Mouse (Mus musculus): ENCODE results near the gene Htra1. TPM values are rescaled to one million over a fixed set of nuclear protein-coding genes. Genes with fewer than 3 reads are reported as not detected.

The Htra1 gene
- polyA plus RNA-seq, 1 experiment = 176 TPM

DNA sequence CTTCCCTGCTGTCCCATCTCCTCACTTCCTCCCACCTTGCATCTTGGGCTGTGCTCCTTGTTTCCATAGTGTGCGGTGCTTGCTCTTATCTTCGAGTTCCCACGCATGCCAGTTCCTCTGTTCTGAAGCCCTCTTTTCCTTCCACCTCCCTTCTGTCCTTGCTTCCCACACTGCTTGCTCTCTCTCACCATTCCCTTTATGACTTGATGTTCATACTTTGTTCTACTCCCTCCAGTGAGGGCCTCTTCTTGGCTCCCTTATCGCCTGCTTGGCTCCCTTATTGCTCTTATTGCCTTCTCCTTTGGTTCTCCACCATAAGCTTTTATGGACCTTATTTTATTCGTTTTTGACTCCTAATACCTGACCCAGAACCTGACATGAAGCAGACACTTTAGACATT is 73.3 kb downstream of the Htra1 start:
- H3K36me3 ChIP-seq (ENCODE audit: control insufficient read depth, insufficient read depth) = no peaks in the 10 kb centered on the region
- no peaks in the 10 kb centered on the region for H3K79me2 ChIP-seq (ENCODE audit: control insufficient read depth, insufficient read depth)
- no peaks in the 10 kb centered on the region for H3K27me3 ChIP-seq (ENCODE audit: control insufficient read depth, insufficient read depth, insufficient read length)
- H3K4me3 ChIP-seq = no peak overlapping the region
- H3ac ChIP-seq (ENCODE audit: control insufficient read depth, insufficient read length) = no peak overlapping the region
- TF ChIP-seq MAX (IDR thresholded peaks at IDR 0.05; ENCODE audit: low read depth) = no peak
- no peak for TF ChIP-seq CEBPB (IDR thresholded peaks at IDR 0.05; ENCODE audit: insufficient read depth, poor library complexity, severe bottlenecking)
- TF ChIP-seq E2F4 (IDR thresholded peaks at IDR 0.05; ENCODE audit: insufficient read depth) = no peak
- TF ChIP-seq MYOD1 (IDR thresholded peaks at IDR 0.05; ENCODE audit: control insufficient read depth in 1 of 3, insufficient read length in 2 of 3, low read depth in 2 of 3) = no peak
- no peak for TF ChIP-seq POLR2A (IDR thresholded peaks at IDR 0.05; ENCODE audit: insufficient read length, low read depth)
- TF ChIP-seq SRF (IDR thresholded peaks at IDR 0.05; ENCODE audit: control insufficient read depth, insufficient read length, low read depth) = no peak
- TF ChIP-seq TCF12 (IDR thresholded peaks at IDR 0.05; ENCODE audit: insufficient read depth, poor library complexity, severe bottlenecking) = no peak
- no peak for TF ChIP-seq TCF3 (IDR thresholded peaks at IDR 0.05; ENCODE audit: insufficient read length, low read depth)
- H3K4me2 ChIP-seq (ENCODE audit: low read depth) = no peak overlapping the region

DNA sequence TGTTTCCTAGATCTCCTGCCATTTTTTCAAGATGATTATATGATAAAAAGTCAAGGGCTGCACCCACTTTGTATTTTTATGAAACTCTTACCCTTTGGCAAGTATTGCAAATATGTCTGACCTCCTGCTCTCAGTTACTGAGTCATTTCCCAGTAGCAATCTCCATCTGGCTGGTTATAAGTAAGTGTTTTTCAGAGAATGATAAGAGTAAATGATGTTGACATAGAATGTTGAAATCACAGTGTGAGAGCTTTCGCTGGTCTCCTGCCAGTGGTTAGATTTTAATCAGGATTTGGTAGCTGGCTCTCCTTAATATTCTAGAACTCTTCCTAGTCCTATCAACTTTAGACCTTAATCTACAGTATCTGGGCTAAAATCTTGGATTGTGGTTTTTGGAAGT is 76.0 kb downstream of the Htra1 start:
- Histone ChIP-seq H3K36me3 (ENCODE audit: control insufficient read depth, insufficient read depth) (no peaks in the 10 kb centered on the region), H3K4me3 (no peak overlapping the region), H3ac (ENCODE audit: control insufficient read depth, insufficient read length) (no peak overlapping the region), H3K79me2 (ENCODE audit: control insufficient read depth, insufficient read depth) (no peaks in the 10 kb centered on the region), H3K4me2 (ENCODE audit: low read depth) (no peak overlapping the region), H3K27me3 (ENCODE audit: control insufficient read depth, insufficient read depth, insufficient read length) (no peaks in the 10 kb centered on the region)
- TF ChIP-seq MAX (IDR thresholded peaks at IDR 0.05; ENCODE audit: low read depth) = no peak

DNA sequence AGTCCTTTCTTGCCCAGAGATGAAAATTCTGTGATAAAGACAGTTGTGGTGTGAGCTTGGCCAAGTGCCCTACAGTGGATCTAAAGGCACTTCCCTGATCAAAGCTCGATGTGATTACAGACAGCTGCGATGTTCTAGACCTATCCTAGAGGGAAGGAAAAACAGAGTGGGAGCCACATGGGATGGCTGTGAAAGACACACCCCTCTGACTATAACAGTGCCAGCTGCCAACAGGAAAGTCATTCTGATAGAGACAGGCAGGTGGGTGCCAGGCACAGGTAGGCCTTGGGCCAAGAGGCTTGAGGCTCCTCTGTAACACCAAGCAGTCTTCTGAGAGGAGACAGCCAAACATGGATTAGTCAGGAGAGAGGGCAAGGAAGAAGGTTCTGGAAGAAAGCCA is 83.3 kb downstream of the Htra1 start:
- Histone ChIP-seq H3ac (ENCODE audit: control insufficient read depth, insufficient read length) (no peak overlapping the region), H3K27me3 (ENCODE audit: control insufficient read depth, insufficient read depth, insufficient read length) (no peaks in the 10 kb centered on the region), H3K79me2 (ENCODE audit: control insufficient read depth, insufficient read depth) (no peaks in the 10 kb centered on the region), H3K4me3 (no peak overlapping the region), H3K36me3 (ENCODE audit: control insufficient read depth, insufficient read depth) (no peaks in the 10 kb centered on the region), H3K4me2 (ENCODE audit: low read depth) (no peak overlapping the region)
- TF ChIP-seq POLR2AphosphoS2 (IDR thresholded peaks at IDR 0.05; ENCODE audit: insufficient read length, low read depth) (no peak), TCF12 (IDR thresholded peaks at IDR 0.05; ENCODE audit: insufficient read depth, poor library complexity, severe bottlenecking) (no peak), REST (IDR thresholded peaks at IDR 0.05; ENCODE audit: insufficient read depth, insufficient read length) (no peak), MAX (IDR thresholded peaks at IDR 0.05; ENCODE audit: low read depth) (no peak), MYOD1 (IDR thresholded peaks at IDR 0.05; ENCODE audit: control insufficient read depth in 1 of 3, insufficient read length in 2 of 3, low read depth in 2 of 3) (no peak), SRF (IDR thresholded peaks at IDR 0.05; ENCODE audit: control insufficient read depth, insufficient read length, low read depth) (no peak), CEBPB (IDR thresholded peaks at IDR 0.05; ENCODE audit: insufficient read depth, poor library complexity, severe bottlenecking) (no peak), MYOG (IDR thresholded peaks at IDR 0.05; ENCODE audit: control insufficient read depth in 1 of 3, insufficient read depth in 1 of 3, insufficient read length in 2 of 3, low read depth in 2 of 3) (no peak)

DNA sequence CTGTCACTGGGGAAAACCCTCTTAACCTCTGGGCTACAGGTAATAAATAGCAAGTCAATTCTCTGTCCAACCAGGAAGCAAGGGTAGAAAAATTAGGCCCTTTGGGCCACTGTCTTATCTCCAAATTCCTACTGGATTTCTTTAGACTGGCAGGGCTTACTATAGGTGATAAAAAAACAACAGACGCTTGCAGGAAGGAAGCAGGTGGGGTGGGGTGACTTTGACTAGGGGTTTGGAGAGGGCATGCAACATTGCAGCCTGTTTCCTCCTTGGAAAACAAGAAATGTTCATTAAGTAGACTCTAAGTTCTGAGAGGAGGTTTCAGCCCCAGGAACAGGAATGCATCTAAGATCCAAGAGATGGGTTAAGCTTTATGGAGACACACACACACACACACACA is 88.9 kb downstream of the Htra1 start:
- TF ChIP-seq SRF (IDR thresholded peaks at IDR 0.05; ENCODE audit: control insufficient read depth, insufficient read length, low read depth) (no peak), MAX (IDR thresholded peaks at IDR 0.05; ENCODE audit: low read depth) (no peak), POLR2A (IDR thresholded peaks at IDR 0.05; ENCODE audit: insufficient read length, low read depth) (no peak), REST (IDR thresholded peaks at IDR 0.05; ENCODE audit: insufficient read depth, insufficient read length) (no peak), TCF12 (IDR thresholded peaks at IDR 0.05; ENCODE audit: insufficient read depth, poor library complexity, severe bottlenecking) (no peak), POLR2AphosphoS2 (IDR thresholded peaks at IDR 0.05; ENCODE audit: insufficient read length, low read depth) (no peak), E2F4 (IDR thresholded peaks at IDR 0.05; ENCODE audit: insufficient read depth) (no peak), CEBPB (IDR thresholded peaks at IDR 0.05; ENCODE audit: insufficient read depth, poor library complexity, severe bottlenecking) (no peak), MYOG (IDR thresholded peaks at IDR 0.05; ENCODE audit: control insufficient read depth in 1 of 3, insufficient read depth in 1 of 3, insufficient read length in 2 of 3, low read depth in 2 of 3) (no peak), TCF3 (IDR thresholded peaks at IDR 0.05; ENCODE audit: insufficient read length, low read depth) (no peak), USF1 (IDR thresholded peaks at IDR 0.05; ENCODE audit: low read depth) (no peak), MYOD1 (IDR thresholded peaks at IDR 0.05; ENCODE audit: control insufficient read depth in 1 of 3, insufficient read length in 2 of 3, low read depth in 2 of 3) (no peak)
- Histone ChIP-seq H3ac (ENCODE audit: control insufficient read depth, insufficient read length) (no peak overlapping the region), H3K36me3 (ENCODE audit: control insufficient read depth, insufficient read depth) (no peaks in the 10 kb centered on the region), H3K79me2 (ENCODE audit: control insufficient read depth, insufficient read depth) (no peaks in the 10 kb centered on the region), H3K27me3 (ENCODE audit: control insufficient read depth, insufficient read depth, insufficient read length) (peaks cover 2% of the 10 kb centered on the region), H3K4me2 (ENCODE audit: low read depth) (no peak overlapping the region), H3K4me3 (no peak overlapping the region)

DNA sequence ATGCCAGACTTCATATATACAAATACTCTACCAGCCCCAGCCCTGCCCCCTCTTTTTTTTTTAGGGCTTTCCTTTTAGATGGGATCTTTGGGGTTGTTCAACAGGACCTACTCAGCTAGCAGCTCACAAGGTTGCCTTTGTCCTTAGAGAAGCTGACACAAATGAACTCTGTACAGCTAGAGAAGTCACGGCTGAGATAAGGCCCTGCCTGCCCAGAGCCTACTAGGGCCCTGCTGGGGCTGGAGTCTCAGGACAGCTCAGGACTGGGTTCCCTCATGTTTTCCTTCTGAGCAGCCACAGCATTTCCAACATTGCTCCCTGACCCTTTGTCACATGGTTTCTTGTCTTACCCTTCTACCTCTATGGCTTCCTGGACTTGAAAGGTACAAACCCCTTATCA is 91.6 kb downstream of the Htra1 start:
- Histone ChIP-seq H3K4me2 (ENCODE audit: low read depth) (no peak overlapping the region), H3K36me3 (ENCODE audit: control insufficient read depth, insufficient read depth) (no peaks in the 10 kb centered on the region), H3K79me2 (ENCODE audit: control insufficient read depth, insufficient read depth) (no peaks in the 10 kb centered on the region), H3K4me3 (no peak overlapping the region), H3ac (ENCODE audit: control insufficient read depth, insufficient read length) (no peak overlapping the region), H3K27me3 (ENCODE audit: control insufficient read depth, insufficient read depth, insufficient read length) (peaks cover 16% of the 10 kb centered on the region)
- TF ChIP-seq MYOD1 (IDR thresholded peaks at IDR 0.05; ENCODE audit: control insufficient read depth in 1 of 3, insufficient read length in 2 of 3, low read depth in 2 of 3) = no peak
- no peak for TF ChIP-seq POLR2AphosphoS2 (IDR thresholded peaks at IDR 0.05; ENCODE audit: insufficient read length, low read depth)
- TF ChIP-seq TCF12 (IDR thresholded peaks at IDR 0.05; ENCODE audit: insufficient read depth, poor library complexity, severe bottlenecking) = no peak
- TF ChIP-seq MYOG (IDR thresholded peaks at IDR 0.05; ENCODE audit: control insufficient read depth in 1 of 3, insufficient read depth in 1 of 3, insufficient read length in 2 of 3, low read depth in 2 of 3) = no peak
- TF ChIP-seq E2F4 (IDR thresholded peaks at IDR 0.05; ENCODE audit: insufficient read depth) = no peak

Measured in myocyte (in vitro differentiated cells).